Mouse (Mus musculus): Measurements from ENCODE around the gene Prl3d2.
"Not testable (repeated sequence)": the region's sequence is repeated elsewhere in the genome, so short reads cannot be mapped to it uniquely, and the experiment has no call there.

Prl3d2 gene

GRCm38 (mm10) chr13:27121398-27121797, at the start of gene Prl3d2:
Gene Prl3d2, plus strand, starts transcription at chr13:27121698.
- not testable (repeated sequence) for DNase-seq (ENCODE audit: inconsistent ontology term)

- not testable (repeated sequence) for DNase-seq (ENCODE audit: inconsistent ontology term)
These were observed 27.6 kb upstream of the Prl3d2 start, which contains the start of gene Prl3d1 for GRCm38 (mm10) chr13:27093890-27094289. Gene Prl3d1, plus strand, starts transcription at chr13:27094190.

GRCm38 (mm10) chr13:27148264-27148663, 26.8 kb downstream of the Prl3d2 start:
- no peak for DNase-seq (ENCODE audit: inconsistent ontology term)

GRCm38 (mm10) chr13:27156490-27156889, 35.0 kb downstream of the Prl3d2 start, which contains the start of gene Prl3d3:
Gene Prl3d3, plus strand, starts transcription at chr13:27156790.
- DNase-seq (ENCODE audit: inconsistent ontology term): not testable (repeated sequence)

All from Muller cell, postnatal 12 days (primary cell).